Mouse (Mus musculus): ENCODE data around the gene Tmigd3. TPM values are rescaled to one million over a fixed set of nuclear protein-coding genes. Genes with fewer than 3 reads are reported as not detected.

The Tmigd3 gene
- total RNA-seq, 2 experiments from 2014 or later = not detected

DNA sequence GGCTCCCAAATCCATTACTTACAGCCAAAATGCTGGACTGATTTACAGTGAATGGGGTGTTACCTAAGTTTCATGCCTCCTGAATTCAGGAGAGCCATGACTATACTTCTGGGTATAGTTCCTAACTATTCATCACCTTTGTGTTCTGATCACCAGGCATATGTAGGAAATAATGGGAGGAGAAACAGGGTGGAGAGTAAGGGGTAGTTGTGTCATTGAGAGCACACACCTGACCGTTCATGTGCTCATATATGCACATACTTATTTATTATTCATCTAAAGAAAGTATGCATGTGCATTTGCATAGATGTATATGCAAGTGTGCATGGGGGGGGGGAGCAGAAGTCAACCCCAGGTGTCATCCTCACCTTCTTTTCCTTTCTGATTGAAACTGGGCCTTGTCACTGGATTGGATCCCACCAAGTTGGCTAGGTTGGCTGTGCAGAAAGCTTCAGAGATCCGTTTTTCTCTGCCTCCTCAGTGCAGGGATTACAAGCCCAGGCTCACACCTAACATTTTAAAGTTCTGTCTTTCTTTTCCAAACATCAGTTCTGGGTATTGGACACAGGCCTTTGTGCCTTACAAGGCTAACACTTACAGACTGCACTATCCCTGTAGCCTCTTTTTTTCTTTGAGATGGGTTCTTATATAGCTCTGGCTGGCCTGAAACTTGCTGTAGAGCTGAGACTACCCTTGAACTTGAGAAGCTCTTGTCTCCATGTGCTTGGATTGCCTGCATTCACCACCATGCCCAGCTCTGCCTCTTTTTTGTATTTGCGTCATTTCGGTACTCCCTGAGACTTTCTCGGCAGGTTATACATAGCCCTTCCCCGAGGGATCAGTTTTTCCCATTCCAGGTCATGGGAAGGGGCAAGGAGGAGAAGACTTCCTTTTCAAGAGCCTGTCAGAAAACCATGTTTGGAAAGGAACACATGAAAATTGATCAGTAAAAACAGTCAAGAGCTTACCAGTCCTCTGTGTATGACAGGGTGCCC is 3.0 kb downstream of the Tmigd3 start:
- no peak for DNase-seq (ENCODE audit: extremely low spot score in 1 of 2, low spot score in 1 of 2)

DNA sequence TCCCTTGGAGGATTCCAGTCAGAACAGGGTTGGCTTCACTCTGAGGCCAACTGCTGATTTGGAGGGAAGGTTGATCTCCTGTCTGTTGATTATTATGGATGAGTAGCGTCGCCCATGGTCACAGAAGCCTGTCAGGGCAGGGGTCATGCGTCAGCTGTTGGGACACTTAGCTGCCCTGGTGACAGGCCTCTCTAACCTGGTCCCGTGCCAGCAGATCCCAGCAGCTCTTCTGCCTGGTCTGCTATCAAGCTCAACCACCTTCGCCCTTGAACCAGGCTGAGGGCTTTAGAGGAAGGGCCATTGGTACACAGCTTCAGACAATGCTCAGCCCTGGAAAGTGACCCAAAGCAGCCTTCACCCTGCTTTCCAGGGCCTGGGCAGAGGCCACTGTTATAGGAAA is 5.3 kb downstream of the Tmigd3 start:
- DNase-seq (ENCODE audit: extremely low spot score in 1 of 2, low spot score in 1 of 2) = peak in 1 of 2 experiments; percentile 4

DNA sequence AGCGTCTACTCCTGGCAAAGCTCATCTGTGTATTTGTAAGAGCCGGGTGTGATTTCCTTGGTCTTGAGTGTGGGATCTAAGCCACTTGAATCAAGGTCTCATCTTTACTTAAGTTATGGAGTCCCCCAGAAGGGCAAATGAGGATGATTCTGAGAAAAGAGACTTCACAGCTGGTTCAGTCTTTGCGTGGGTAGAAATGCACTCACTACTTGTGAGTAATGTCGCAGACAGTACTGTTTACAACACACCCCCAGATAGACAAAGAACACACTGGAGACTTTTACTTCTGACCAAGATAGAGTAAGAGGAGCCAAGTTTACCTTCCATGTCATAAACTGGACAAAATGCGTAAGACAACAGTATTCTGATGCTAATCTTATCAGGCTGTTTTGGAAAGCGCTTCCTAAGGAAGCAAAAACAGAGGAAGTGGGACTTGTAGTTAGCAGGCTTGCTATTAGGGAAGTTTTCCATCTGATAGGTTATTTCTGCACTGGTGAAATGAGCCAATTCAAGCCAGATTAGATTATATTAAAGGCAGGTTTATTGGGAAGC is 6.6 kb downstream of the Tmigd3 start:
- DNase-seq (ENCODE audit: extremely low spot score in 1 of 2, low spot score in 1 of 2) = peak in 1 of 2 experiments; percentile 0

DNA sequence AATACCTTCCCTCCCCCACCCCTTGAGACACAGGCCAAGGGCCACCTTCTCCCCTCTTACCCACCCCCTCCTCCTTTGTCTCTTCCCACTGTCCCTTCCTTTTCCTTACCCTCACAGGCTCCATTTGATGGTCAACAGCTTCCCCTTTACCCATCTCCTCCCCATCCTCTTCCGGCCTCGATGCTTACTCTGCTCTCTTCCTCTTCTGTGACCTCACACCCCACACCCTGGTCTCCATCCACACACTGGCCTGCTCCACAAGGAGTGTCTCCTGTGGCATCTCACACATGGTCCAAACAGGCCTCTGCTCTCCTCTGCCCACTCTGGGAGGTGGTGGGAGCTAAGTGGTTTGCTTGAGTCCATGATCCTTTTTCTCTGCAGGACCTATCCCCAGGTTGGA is 7.2 kb downstream of the Tmigd3 start:
- peak in 1 of 2 experiments; percentile 4 for DNase-seq (ENCODE audit: extremely low spot score in 1 of 2, low spot score in 1 of 2)

DNA sequence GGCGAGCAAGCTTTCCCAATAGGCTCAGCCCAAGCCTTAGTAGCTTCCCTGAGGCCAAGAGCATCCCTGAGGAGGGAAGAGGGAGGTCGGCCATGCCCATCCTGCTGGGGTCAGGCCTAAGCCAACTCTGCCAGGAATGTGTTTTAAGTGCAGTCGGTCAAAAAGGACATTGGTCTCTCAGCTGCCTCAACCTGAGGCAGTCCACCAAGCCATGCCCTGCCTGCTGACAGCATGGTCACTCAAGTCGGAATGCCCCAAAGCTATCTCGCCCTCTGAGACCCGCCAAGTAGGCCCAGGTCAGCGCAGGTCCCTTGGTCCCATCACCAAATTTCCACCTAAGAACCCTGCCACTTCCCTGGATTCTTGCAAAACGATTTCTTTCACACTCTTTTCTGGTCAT is 8.0 kb downstream of the Tmigd3 start:
- DNase-seq (ENCODE audit: extremely low spot score in 1 of 2, low spot score in 1 of 2) = no peak

DNA sequence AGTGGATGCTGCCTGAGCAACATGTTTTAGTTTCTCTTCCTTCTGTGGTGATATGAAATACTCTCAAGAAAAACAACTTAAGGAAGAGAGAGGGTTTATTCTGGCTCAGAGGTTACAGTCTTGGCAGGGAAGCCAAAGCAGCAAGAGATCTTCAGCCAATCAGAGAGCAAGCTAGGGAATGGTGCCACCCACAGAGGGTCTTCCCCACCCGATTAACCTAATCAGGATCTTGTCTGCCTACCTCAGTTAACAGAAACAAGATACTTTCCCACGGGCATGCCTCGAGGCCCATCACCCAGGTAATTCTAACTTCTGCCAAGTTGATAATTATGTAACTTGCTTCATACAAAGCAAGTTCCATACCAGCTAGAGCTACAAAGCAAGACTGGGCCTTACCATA is 9.7 kb downstream of the Tmigd3 start:
- DNase-seq (ENCODE audit: extremely low spot score in 1 of 2, low spot score in 1 of 2) = peak in 1 of 2 experiments; percentile 1

DNA sequence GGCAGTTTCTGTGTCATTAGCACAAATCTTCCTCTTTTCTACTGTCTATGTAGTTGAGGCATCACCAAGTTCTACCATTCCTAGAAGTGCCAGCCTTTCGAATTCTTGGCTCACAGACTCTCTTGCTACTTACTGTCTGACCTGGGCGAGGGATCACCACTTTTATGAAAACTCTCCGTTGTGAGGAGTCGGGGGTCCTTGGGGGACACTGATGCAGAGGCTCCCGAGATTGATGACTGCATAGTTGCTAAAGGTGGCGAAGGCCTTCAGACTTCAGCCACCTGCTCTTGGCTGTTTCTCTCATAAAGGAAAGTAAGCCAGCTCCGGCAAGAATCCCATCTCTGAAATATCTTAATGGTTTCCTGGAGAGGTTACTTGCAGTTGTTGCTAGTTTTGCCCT is 11.4 kb downstream of the Tmigd3 start:
- no peak for DNase-seq (ENCODE audit: extremely low spot score in 1 of 2, low spot score in 1 of 2)

DNA sequence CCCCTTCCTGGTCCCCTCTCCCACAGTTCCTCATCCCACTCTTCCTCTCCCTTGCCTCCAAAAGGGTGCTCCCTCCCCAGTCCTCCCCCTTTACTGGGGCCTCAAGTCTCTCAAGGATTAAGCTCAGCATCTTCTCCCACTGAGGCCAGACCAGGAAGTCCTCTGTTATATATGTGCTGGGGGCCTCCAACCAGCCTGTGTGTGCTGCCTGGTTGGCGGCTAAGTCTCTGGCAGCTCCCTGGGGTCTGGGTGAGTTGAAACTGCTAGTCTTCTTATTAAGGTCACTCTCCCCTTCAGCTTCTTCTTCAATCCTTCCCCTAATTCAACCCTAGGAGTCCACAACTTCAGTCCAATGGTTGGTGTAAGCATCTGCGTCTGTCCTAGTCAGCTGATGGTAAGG is 12.4 kb downstream of the Tmigd3 start:
- DNase-seq (ENCODE audit: extremely low spot score in 1 of 2, low spot score in 1 of 2) = no peak

DNA sequence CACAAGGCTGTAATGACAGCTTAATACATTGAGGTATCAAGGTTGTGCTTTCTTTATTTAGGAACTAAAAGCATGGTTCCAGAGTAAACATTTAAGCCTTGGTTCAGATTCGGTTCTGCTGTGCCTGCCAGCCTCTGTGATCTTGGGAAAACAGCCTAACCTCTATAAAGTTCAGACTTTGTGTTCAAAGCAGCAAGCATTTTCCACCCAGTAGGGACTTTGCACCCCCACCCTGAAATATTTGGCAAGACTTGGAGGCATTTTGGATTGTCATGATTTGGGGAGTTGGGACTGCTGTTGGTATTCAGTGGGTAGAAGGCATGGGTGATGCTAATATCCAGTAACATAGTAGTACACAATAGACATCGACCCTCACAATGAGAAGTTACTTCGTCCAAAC is 18.3 kb downstream of the Tmigd3 start:
- DNase-seq (ENCODE audit: extremely low spot score in 1 of 2, low spot score in 1 of 2) = no peak

DNA sequence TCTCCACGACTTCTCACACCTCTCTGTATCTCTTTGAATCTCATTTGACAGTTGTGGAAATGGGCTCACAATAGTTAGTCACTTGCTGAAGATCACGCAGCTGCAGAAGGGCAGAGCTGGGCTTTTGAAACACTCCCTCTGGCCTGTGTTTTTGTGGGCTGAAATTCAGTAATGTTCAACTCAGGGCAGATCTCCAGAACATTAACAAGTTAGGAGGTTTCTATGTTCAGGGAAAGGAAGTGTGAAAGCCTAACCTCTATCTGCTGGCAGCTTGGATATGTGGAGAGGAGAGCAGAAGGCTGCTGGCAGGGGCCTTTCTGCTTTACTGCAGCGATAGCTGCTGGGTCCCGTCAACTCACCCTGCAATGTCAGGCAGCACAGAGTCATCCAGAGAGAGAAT is 19.5 kb downstream of the Tmigd3 start:
- no peak for DNase-seq (ENCODE audit: extremely low spot score in 1 of 2, low spot score in 1 of 2)

DNA sequence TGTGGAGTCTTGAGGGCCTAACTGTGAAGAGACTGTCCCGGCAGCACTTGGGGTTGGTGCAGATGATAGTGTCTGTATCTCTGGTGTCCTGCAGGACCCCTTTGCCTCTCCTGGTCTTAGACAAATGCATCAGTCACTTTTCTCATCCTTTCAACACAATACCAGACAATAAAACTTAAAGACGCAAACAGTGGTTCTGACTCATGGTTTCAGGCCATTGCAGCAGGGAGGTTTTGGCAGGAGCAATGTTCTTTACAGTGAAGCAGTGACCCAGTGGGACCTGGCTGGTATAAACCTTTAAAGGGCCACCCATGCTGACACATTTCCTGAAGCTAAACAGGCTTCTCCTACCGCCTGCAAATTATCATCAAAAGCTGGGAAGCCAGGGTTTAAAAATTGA is 20.4 kb downstream of the Tmigd3 start:
- DNase-seq (ENCODE audit: extremely low spot score in 1 of 2, low spot score in 1 of 2) = no peak

DNA sequence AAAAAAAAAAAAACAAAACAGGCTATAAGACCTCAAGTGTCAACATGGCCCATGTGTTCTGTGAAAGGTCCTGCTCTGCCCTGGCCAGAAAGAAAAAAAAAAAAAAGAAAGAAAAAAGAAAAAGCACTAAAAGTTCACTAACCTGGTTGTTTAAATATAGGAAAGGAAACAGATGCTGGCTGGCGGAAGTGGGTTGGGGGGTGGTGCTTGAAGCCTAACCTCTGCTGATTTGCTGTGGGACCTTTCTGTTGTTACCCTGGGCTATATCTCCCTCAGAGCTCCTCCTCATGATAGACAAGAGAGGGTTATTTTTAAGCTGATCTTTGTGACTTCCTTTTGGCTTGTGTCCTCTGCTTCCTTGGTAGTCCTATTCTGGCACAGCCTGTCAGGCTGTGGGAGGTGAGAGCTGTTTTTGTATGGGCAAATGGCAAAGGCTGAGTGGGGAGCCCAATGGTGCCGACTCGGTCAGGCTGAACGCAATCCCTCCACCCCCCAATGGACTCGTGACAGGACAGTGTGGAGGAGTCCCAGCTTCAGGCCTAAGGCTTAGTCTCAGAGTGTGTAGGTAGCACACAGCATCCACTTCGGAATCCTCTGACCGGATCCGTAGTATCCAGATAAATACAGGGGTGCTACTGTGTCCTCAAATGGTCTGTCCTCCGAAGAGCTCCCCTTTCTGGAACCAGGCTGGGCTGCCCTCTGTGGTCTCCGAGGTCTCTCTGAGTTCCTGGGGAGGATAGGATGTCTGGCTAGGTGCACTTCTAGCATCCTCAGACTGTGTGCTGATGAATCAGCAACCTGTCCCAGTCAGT is 21.3 kb downstream of the Tmigd3 start:
- DNase-seq (ENCODE audit: extremely low spot score in 1 of 2, low spot score in 1 of 2) = no peak

DNA sequence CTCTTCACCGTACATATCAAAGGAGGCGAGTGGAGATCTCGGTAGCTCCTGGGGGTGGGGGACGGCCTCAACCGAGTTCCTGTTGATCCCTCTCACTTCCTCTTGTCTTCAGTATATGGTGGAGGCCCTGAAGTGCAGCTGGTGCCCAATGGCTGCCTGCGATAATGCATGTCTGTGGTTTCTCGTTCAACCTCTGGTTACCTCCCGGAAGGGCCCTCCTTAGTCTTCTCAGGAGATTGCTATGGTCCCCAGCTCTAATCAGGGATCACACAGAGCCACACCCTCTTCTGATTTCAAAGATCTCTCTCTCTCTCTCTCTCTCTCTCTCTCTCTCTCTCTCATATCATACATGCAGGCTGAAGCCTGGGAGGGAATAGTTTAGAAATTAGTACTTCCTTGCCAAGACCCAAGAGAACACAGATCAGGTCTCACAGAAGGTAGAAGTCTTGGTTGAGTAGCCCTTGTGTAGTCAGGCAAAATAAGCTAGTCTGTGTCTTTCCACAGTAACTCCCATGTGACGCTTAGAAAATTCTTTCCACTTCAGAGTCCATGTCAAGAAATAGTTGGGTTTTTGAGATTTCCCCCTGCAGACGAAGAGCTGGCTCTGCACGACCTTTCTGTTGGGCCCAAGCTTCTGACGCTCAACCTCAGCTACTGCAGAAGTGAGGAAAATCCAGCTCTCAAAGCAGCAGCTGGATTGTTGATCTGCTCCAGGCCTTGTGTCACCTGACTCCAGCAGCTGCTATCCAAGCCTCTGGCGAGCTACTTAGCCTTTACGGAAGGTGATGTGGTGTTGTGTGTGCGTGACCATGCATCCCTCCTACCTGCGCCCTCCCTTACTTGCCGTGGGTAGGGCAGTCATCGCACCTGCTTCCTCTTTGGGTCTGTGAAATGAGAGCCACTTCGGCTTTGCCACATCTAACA is 22.1 kb downstream of the Tmigd3 start:
- DNase-seq (ENCODE audit: extremely low spot score in 1 of 2, low spot score in 1 of 2) = no peak

DNA sequence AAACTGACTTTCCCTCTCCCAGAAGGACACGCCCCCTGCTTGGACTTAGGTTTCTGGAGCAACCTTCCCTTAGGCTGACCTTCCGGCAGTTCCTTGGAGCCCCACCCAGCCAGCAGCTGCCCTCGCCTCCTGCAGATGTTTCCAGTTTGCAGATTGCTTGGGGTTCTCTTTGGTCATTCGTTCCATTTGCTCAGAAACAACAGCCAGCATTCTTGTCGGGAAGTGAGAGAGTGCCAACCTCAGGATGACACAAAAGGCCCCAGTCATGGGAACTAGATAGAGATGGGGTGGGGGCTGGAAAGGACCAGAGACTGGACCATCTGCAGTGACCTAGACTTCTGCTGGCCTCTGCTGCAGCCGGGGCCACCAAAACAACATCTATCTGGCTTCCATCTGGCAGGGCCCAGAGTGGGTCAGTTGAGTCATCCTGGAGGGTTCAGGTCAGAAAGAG is 23.3 kb downstream of the Tmigd3 start:
- no peak for DNase-seq (ENCODE audit: extremely low spot score in 1 of 2, low spot score in 1 of 2)

DNA sequence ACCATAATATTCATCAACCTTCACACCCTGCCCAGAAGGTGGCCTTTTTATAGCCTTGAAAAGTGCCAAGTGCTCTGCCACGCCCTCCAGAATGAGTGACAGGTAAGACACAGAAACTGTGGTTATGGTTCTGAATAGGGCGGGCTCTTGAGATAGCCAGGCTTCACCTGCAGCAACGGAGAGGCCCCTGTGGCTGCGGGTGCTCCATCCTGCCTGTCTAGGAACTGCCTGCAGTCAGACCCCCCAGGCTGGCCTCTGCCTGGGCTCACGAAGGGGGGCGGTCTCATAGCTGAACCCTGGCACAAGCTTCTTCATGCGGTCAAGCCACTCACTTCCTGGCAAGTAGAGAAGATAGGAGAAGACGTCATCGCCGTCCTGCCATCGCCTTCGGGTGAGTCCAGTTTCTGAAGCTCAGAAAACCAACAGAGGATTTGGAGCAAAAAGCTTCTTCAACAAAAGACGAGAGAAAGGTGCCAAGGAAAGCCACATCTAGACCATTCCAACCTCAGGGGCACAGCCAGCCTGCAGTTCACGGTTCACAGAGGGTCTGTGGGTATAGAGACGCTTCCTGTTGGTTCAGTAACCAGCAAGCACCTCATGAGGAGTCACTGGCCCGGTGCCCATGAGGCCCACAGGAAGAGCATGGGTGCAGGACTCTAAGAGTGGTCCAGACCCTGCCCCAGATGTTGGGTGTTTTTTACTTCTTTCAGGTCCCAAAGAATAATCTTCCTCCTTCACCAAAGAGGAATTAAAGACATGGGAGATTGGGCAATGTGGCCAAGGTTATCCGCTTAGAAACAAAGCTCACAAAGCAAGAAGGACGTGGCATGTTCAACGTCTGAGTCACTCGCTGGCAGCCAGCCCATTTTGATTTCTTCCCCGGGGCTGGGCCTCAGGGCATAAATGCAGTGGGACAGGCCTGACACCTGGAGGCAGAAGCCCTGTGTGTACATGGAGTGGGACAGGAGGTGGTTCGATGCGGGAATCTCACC is 24.2 kb downstream of the Tmigd3 start:
- peak in 1 of 2 experiments; percentile 61 for DNase-seq (ENCODE audit: extremely low spot score in 1 of 2, low spot score in 1 of 2)

DNA sequence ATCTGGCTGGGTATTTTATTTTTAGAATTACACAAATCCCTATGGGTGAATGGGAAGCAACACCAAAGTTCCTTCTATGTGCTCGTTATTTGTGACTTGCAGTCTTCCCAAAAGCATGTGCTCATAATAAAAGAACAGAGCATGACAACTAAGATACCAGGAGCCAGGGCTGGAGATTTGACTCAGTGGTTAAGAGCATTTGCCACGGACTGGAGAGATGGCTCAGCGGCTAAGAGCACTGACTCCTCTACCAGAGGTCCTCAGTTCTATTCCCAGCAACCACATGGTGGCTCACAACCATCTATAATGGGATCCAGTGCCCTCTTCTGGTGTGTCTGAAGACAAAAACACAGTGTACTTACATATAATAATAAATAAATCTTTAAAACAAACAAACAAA is 26.1 kb downstream of the Tmigd3 start:
- DNase-seq (ENCODE audit: extremely low spot score in 1 of 2, low spot score in 1 of 2) = no peak

DNA sequence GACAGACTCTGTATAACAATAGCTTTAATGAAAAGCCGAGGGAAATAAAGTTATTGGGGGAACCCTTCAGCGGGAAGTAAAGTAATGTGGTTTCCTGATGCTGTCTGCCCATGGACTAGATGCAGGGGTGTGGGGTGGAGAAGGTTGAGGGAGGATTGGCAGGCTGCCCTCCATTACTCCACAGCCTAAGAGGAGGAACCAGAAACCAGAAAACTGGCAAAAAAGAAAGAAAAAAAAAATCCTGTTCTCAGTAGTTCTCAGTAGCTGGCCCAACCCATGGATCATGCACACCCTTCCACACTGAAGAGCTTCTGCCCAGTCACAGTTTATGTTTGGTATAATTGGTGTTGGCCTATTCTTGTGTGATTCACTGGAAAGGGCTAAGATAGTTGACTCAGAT is 27.6 kb downstream of the Tmigd3 start:
- no peak for DNase-seq (ENCODE audit: extremely low spot score in 1 of 2, low spot score in 1 of 2)

DNA sequence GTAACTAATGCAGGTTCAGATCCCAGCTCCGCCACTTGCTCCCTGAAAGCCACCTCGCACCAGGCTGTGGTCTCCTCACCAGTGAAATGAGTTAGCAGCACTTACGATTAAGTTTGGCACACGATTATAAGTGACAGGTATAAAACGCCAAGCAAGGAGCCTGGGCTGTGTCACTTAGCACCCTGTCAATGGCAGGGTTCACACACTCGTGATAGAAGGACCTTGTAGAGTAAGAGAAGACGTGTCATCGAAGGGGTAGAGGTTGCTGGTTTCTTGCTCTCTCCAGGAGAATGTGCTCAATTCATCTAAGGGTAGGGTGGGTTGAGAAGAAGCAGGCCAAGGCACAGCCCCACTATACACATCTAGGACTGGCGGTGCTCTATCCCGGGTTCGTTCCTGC is 28.2 kb downstream of the Tmigd3 start:
- DNase-seq (ENCODE audit: extremely low spot score in 1 of 2, low spot score in 1 of 2) = no peak
